Mouse (Mus musculus): ENCODE measurements around the gene Fkbp1b.
"Not testable (repeated sequence)": the region's sequence is repeated elsewhere in the genome, so short reads cannot be mapped to it uniquely, and the experiment has no call there.

Fkbp1b gene

GRCm38 (mm10) chr12:4842890-4843597 is 1.7 kb upstream of the Fkbp1b start, which contains the start of gene Wdcp:
Gene Wdcp, plus strand, starts transcription at chr12:4843303.
- peak; percentile 87 for DNase-seq

DNA sequence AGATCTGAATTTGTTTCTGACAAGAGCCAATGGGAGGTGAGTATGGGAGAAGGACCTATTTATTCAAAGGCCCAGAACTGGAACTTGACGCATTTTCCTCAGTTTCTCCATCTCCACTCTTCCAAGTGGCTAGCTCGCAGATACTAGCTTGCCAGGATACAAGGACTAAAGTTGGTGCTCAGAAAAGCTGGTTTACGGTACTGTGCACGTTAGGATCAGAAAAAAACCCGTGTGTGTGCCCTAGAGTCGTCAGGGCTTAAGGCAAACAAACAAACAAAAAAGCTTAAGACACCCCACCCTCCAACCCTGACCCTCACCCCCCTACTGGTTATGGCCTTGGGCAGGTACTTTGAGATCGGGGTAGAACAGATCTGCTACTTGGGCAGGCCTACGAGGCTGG is 1.1 kb upstream of the Fkbp1b start:
- no peak for DNase-seq

DNA sequence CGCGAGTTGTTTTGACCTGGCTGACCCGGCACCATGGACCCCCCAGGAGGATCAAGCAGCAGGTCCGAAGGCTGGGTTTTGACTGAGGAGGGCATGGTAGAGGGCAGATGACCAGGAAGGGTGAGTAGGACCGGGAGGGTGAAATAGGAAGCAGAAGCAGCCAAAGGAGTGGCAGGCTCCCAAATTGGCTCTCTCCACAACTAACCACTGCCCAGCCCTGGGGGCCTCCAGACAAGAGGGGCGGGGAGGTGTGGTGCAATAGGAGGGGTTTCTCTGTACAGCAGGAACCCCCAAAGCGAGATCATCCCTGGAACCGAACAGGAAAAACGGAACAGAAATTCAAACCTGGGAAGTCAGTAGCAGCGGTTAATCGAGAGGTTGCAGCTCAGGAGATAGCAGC is 650 bp downstream of the Fkbp1b start:
- no peak for DNase-seq

DNA sequence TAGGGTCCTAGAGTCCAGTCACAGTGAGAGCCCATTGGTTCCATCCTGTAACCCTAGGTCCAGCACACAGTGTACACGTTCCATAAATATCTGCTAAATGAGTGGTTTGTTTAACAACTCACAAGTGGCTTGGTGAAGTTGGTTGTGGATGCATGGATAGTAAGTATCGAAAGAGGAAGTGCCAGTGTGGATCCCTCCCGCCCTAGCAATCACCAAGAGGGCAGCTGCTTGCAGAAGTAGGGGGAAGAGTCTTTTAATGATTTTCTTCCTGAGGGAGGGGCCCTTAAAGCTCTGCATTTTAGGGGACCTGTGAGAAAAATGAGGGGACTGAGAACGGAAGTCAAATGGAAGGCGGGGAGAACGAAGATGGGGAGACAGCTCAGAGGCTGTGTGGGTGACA is 1.4 kb downstream of the Fkbp1b start:
- DNase-seq, result no peak

- DNase-seq, result no peak
Measured at GRCm38 (mm10) chr12:4836959-4837358, 4.4 kb downstream of the Fkbp1b start.

GRCm38 (mm10) chr12:4827256-4827655 is 14.1 kb downstream of the Fkbp1b start:
- no peak for DNase-seq

- peak; percentile 100 for DNase-seq
Measured at GRCm38 (mm10) chr12:4817361-4818101, 23.9 kb downstream of the Fkbp1b start, which contains the start of gene Sf3b6. Gene Sf3b6, plus strand, starts transcription at chr12:4817544.

- no peak for DNase-seq
Measured at GRCm38 (mm10) chr12:4816680-4817360, 24.6 kb downstream of the Fkbp1b start.

DNA sequence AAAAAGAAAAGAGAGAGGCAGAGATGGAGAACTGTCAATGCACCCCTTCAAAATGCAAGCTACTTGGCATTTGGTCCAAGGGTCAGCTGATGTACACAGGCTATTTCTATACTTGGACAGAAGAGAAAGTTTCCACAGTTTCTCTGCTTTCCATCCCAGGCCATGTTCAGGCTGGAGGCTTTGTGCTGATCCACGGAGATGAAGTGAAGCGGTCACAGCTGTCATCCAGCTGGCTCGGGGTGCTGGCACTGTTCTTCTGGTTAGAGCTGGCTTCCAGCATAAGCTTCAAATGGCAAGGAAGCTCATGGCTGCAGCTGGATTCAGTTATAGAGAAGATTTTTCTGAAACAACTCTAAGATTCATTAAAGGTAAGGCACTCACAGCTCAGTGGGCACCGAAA is 27.8 kb downstream of the Fkbp1b start:
- no peak for DNase-seq

- no peak for DNase-seq
Measured at GRCm38 (mm10) chr12:4811705-4812104, 29.7 kb downstream of the Fkbp1b start.

DNA sequence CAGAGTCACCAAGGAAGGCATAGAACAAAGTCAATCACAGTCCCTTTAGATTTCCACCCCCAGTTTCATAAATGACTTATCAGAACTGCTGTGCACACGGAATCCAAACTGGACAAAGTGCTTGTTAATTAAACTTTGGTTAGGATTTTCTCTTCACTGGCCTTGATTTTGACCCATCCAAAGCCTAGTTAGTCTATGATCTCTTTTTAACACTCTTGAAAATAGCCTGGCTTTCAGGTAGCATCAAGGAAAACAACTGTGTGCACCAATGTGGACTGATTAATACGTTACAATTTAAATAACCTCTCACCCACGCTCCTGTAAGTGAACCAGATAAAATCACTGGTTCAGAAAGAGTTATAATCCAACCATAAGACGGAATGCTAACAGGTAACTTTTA is 30.4 kb downstream of the Fkbp1b start:
- DNase-seq, result no peak

DNA sequence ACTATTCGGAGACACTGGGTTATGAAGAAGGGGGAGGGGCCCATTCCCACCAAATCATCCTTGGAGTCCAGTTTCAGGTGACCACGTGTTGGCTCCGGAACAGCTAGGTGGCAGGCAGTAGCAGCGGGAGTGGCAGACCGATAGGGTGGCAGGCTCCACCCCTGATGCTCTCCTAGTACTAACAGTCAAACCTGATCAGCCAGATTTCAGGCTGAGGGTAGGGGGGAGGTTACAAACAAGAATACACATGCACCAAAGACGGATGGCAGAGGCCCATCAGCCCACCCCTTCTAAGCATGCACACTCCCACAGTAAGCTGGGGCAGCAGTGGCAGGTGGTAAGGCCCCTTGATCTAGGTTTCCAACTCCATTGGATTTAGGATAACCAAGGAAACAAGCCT is 43.9 kb downstream of the Fkbp1b start:
- DNase-seq, result not testable (repeated sequence)

DNA sequence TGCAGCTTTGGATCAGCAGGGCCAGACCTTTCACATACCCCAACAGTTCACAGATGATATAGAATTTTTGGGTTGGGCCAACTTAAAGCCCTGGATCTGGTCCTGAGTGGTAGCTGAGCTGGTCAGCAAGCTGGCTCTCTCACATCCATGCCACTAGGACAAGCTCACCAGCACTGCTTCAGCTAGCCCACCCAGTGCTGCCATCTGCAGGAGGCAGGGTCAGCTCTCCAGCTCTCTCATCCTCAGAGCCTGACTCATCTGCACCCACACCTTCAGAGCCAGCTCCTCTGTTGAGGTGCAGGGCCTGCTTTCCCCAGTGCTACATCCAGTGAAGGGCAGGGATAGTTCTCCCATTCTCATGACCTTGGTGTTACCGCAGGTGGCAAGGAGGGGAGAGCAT is 47.7 kb downstream of the Fkbp1b start:
- peak; percentile 46 for DNase-seq

- DNase-seq, result not testable (repeated sequence)
Measured at GRCm38 (mm10) chr12:4788128-4788527, 53.3 kb downstream of the Fkbp1b start.

GRCm38 (mm10) chr12:4784466-4784865 is 56.9 kb downstream of the Fkbp1b start:
- DNase-seq, result no peak

DNA sequence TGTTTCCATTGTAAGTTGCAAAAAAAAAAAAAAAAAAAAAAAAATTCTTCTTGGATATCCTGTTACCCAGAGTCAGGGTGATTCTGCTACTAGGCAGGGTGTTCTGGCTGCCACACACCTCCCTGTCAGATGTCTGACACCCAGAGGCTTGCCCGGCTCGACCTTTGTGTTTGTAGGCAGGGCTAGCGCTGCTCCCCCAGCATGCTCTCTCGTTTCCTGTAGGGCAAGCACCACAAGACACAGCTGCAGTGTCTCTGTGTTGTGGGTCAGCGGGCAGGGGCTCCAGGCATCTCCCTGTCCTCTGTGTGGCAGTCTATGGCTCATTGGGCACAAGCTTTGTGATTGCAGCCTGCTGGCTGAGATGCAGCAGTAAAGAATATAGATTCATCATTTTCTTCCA is 57.8 kb downstream of the Fkbp1b start:
- peak; percentile 54 for DNase-seq

All from thymus, postnatal 14 days (tissue).